Mouse (Mus musculus) limb, embryonic 10.5 days (tissue): ENCODE data around the gene Cntn4. TPM values are rescaled to one million over a fixed set of nuclear protein-coding genes. Genes with fewer than 3 reads are reported as not detected.

Experiments used
- DNase-seq: peaks from one replicate; pipeline ENCODE4 v3.0.0-alpha.2; 2017; ENCODE audit warnings: low spot score
- H3K27ac ChIP-seq: fragments of 300-500 bp; sonication (generic); 2 replicates; pipeline ENCODE4 v1.5.1; 2016; ENCODE audit warnings: mild to moderate bottlenecking
- H3K27me3 ChIP-seq: fragments of 300-500 bp; sonication (generic); 2 replicates; pipeline ENCODE4 v1.6.1; 2016; ENCODE audit warnings: low read depth, mild to moderate bottlenecking; ENCODE audit not compliant: poor library complexity, severe bottlenecking
- H3K36me3 ChIP-seq: fragments of 300-500 bp; sonication (generic); 2 replicates; pipeline ENCODE4 v1.6.1; 2016; ENCODE audit warnings: mild to moderate bottlenecking, moderate library complexity
- H3K4me1 ChIP-seq: fragments of 300-500 bp; sonication (generic); 2 replicates; pipeline ENCODE4 v1.6.1; 2016
- H3K4me3 ChIP-seq: fragments of 300-500 bp; sonication (generic); 2 replicates; pipeline ENCODE4 v1.5.1; 2016; ENCODE audit warnings: mild to moderate bottlenecking, moderate library complexity
- H3K9me3 ChIP-seq: fragments of 300-500 bp; sonication (generic); replicated peaks from 2 replicates; pipeline ENCODE4 v1.6.1; 2016; ENCODE audit warnings: mild to moderate bottlenecking
- WGBS: fragments of 180-500 bp; shearing (Covaris S2); methylation state at CpG from one replicate; pipeline ENCODE4 v1.1.7; 2016; 5-methylcytosine and 5-hydroxymethylcytosine counted together
- polyA plus RNA-seq: library from polyadenylated mRNA; unstranded; fragments of >200 nt; fragmentation: Nextera tagmentation; extraction: Ambion mirVana; gene quantifications from 2 replicates; pipeline ENCODE4 v1.2.1, GENCODE M21; 2016

Gene Cntn4
- polyA plus RNA-seq, 1 experiment from 2014 or later = 0.81 TPM

DNA sequence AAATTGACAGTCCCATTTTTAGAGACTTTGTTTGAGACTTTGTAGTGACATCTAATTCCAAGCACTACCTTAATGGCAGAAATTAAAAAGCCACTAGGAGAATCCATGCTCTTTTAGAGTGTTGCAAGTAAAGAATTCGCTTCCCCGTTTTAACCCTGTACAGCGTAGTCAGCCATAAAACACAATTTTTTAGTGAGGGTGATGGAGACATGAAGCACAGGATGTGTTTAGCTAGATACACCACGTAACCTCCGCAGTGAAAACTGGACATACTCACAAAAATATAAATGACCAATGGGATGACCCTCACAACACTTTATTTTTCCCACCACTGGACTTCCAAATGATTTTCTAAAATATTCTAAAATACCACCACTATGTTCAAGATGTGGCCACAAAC is 1069.8 kb downstream of the Cntn4 start:
- 92% methylated on average over 5 of the region's 5 CpGs for WGBS
- Histone ChIP-seq H3K27me3 (no peaks in the 10 kb centered on the region), H3K36me3 (no peaks in the 10 kb centered on the region), H3K4me1 (peaks cover 3% of the 10 kb centered on the region; the same call in 1 of the 2 replicates), H3K4me3 (no peak overlapping the region), H3K27ac (no peak overlapping the region), H3K9me3 (no peaks in the 10 kb centered on the region)
- no peak for DNase-seq

DNA sequence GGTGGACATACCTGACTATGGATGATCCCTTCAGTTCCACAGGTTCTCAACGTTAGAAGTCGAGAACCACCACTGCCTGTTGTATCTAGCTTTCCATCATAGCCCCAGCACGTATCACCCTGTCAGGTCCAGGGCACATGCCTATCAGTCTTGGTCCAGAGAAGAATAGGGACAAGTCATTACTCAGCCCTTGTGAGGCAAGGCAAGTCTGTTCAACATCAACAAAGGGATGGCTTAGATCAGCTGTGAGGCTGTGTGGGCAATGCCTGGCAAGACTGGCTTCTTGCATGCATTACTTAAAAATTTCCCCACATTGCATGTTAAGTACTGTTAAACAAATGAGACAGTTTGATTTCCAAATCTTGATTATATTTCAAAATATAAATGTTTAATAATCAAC is 1070.3 kb downstream of the Cntn4 start:
- no peak for DNase-seq
- Histone ChIP-seq H3K36me3 (no peaks in the 10 kb centered on the region), H3K27ac (no peak overlapping the region), H3K4me3 (no peak overlapping the region), H3K4me1 (peaks cover 3% of the 10 kb centered on the region; the same call in 1 of the 2 replicates), H3K9me3 (no peaks in the 10 kb centered on the region), H3K27me3 (no peaks in the 10 kb centered on the region)
- 89% methylated on average over 3 of the region's 3 CpGs for WGBS
